Mouse (Mus musculus): Measurements from ENCODE around the gene Ikzf4. TPM values are rescaled to one million over a fixed set of nuclear protein-coding genes. Genes with fewer than 3 reads are reported as not detected.

Gene Ikzf4
- polyA plus RNA-seq, 1 experiment from 2014 or later: 4.1 TPM

Small RNA genes lying within 50 kb of the gene (microRNA-seq; reads per million reads assigned to microRNA genes)
- not detected for gene Mir6917

Other genes with a start within 250 kb of the Ikzf4 start
- gene Slc39a5, start 244.8 kb downstream of the Ikzf4 start, polyA plus RNA-seq (2015; fragmentation: Nextera tagmentation; extraction: Ambion mirVana): 0.42 TPM in 1 of 2 replicates, not detected in the other
- gene Nabp2, start 234.5 kb downstream of the Ikzf4 start, polyA plus RNA-seq (2015; fragmentation: Nextera tagmentation; extraction: Ambion mirVana): 60.1 and 62.1 TPM in 2 replicates
- 40.8 and 42.9 TPM in 2 replicates for gene Rnf41, start 234.3 kb downstream of the Ikzf4 start, polyA plus RNA-seq (2015; fragmentation: Nextera tagmentation; extraction: Ambion mirVana)
- gene Smarcc2, start 186.7 kb downstream of the Ikzf4 start, polyA plus RNA-seq (2015; fragmentation: Nextera tagmentation; extraction: Ambion mirVana): 80.7 and 84.4 TPM in 2 replicates
- gene Myl6, start 151.8 kb downstream of the Ikzf4 start, polyA plus RNA-seq (2015; fragmentation: Nextera tagmentation; extraction: Ambion mirVana): 1,269 and 1,341 TPM in 2 replicates
- gene Myl6b, start 147.3 kb downstream of the Ikzf4 start, polyA plus RNA-seq (2015; fragmentation: Nextera tagmentation; extraction: Ambion mirVana): 4.7 and 7.4 TPM in 2 replicates
- 42.8 and 44.9 TPM in 2 replicates for gene Esyt1, start 120.1 kb downstream of the Ikzf4 start, polyA plus RNA-seq (2015; fragmentation: Nextera tagmentation; extraction: Ambion mirVana)
- 13.2 and 15.4 TPM in 2 replicates for gene Zc3h10, start 98.2 kb downstream of the Ikzf4 start, polyA plus RNA-seq (2015; fragmentation: Nextera tagmentation; extraction: Ambion mirVana)
- 3,349 and 4,229 TPM in 2 replicates for gene Rpl41, start 96.7 kb downstream of the Ikzf4 start, polyA plus RNA-seq (2015; fragmentation: Nextera tagmentation; extraction: Ambion mirVana)
- 194 and 209 TPM in 2 replicates for gene Pa2g4, start 80.0 kb downstream of the Ikzf4 start, polyA plus RNA-seq (2015; fragmentation: Nextera tagmentation; extraction: Ambion mirVana)
- gene Erbb3, start 56.3 kb downstream of the Ikzf4 start, polyA plus RNA-seq (2015; fragmentation: Nextera tagmentation; extraction: Ambion mirVana): 20.4 and 20.8 TPM in 2 replicates
- 584 and 840 TPM in 2 replicates for gene Rps26, start 19.2 kb downstream of the Ikzf4 start, polyA plus RNA-seq (2015; fragmentation: Nextera tagmentation; extraction: Ambion mirVana)
- gene Suox, start 28.1 kb upstream of the Ikzf4 start, polyA plus RNA-seq (2015; fragmentation: Nextera tagmentation; extraction: Ambion mirVana): 22.1 and 24.7 TPM in 2 replicates
- gene Rab5b, start 50.3 kb upstream of the Ikzf4 start, polyA plus RNA-seq (2015; fragmentation: Nextera tagmentation; extraction: Ambion mirVana): 90.6 and 97.4 TPM in 2 replicates
- gene Pmel, start 58.2 kb upstream of the Ikzf4 start, polyA plus RNA-seq (2015; fragmentation: Nextera tagmentation; extraction: Ambion mirVana): 6.5 and 9.5 TPM in 2 replicates
- gene Cdk2, start 59.0 kb upstream of the Ikzf4 start, polyA plus RNA-seq (2015; fragmentation: Nextera tagmentation; extraction: Ambion mirVana): 108 and 110 TPM in 2 replicates
- gene Dgka, start 98.9 kb upstream of the Ikzf4 start, polyA plus RNA-seq (2015; fragmentation: Nextera tagmentation; extraction: Ambion mirVana): 26.0 and 26.4 TPM in 2 replicates
- gene Pym1, start 101.9 kb upstream of the Ikzf4 start, polyA plus RNA-seq (2015; fragmentation: Nextera tagmentation; extraction: Ambion mirVana): 33.7 and 34.4 TPM in 2 replicates
- gene Mmp19, start 144.9 kb upstream of the Ikzf4 start, polyA plus RNA-seq (2015; fragmentation: Nextera tagmentation; extraction: Ambion mirVana): 1.7 and 2.5 TPM in 2 replicates
- gene Dnajc14, start 158.1 kb upstream of the Ikzf4 start, polyA plus RNA-seq (2015; fragmentation: Nextera tagmentation; extraction: Ambion mirVana): 64.2 and 65.8 TPM in 2 replicates
- 24.3 and 24.4 TPM in 2 replicates for gene Tmem198b, start 158.4 kb upstream of the Ikzf4 start, polyA plus RNA-seq (2015; fragmentation: Nextera tagmentation; extraction: Ambion mirVana)
- gene Sarnp, start 171.3 kb upstream of the Ikzf4 start, polyA plus RNA-seq (2015; fragmentation: Nextera tagmentation; extraction: Ambion mirVana): 180 and 182 TPM in 2 replicates
- 64.8 and 66.3 TPM in 2 replicates for gene Ormdl2, start 175.7 kb upstream of the Ikzf4 start, polyA plus RNA-seq (2015; fragmentation: Nextera tagmentation; extraction: Ambion mirVana)
- gene Gdf11, start 245.7 kb upstream of the Ikzf4 start, polyA plus RNA-seq (2015; fragmentation: Nextera tagmentation; extraction: Ambion mirVana): 5.9 and 6.2 TPM in 2 replicates